Mouse (Mus musculus) adrenal gland, postnatal 36 days (tissue): ENCODE measurements around the gene Mad2l2. TPM values are rescaled to one million over a fixed set of nuclear protein-coding genes. Genes with fewer than 3 reads are reported as not detected.
A peak's percentile ranks its signal among the peaks of the same experiment; 100 is the strongest.
"Not testable (repeated sequence)": the region's sequence is repeated elsewhere in the genome, so short reads cannot be mapped to it uniquely, and the experiment has no call there.

ENCODE experiments used
- DNase-seq, 2 experiments: peaks; one replicate each; pipeline ENCODE4 v3.0.0; 2021; ENCODE audit warnings: mixed read lengths in 1 of 2
- microRNA-seq: library from miRNA; unstranded; fragments of <30 nt; microRNA quantifications from one replicate; pipeline ENCODE4 v1.2.0, GENCODE M21; 2021
- total RNA-seq, 2 experiments: library from RNA; stranded (reverse); gene quantifications; 2 replicates each; pipeline ENCODE4 v1.2.3; 2021

The Mad2l2 gene
- total RNA-seq, 2 experiments from 2014 or later, result 23.1 to 27.1 TPM

- DNase-seq, result no peak
These were observed 41.1 kb downstream of the Mad2l2 start for GRCm38 (mm10) chr4:148171261-148171660.

- peak in 1 of 2 experiments; percentile 14 for DNase-seq
These were observed 43.8 kb downstream of the Mad2l2 start for GRCm38 (mm10) chr4:148173811-148174494.

- DNase-seq, result no peak
These were observed 44.3 kb downstream of the Mad2l2 start for GRCm38 (mm10) chr4:148174495-148174862.

GRCm38 (mm10) chr4:148176603-148177002 lies 46.4 kb downstream of the Mad2l2 start:
- DNase-seq, result not testable (repeated sequence)

- no peak for DNase-seq
These were observed 47.5 kb downstream of the Mad2l2 start for GRCm38 (mm10) chr4:148177716-148178115.

- DNase-seq, result no peak
These were observed 51.3 kb downstream of the Mad2l2 start for GRCm38 (mm10) chr4:148181483-148181882.

- no peak for DNase-seq
These were observed 52.2 kb downstream of the Mad2l2 start for GRCm38 (mm10) chr4:148182363-148182762.

GRCm38 (mm10) chr4:148184564-148184963 lies 54.4 kb downstream of the Mad2l2 start:
- DNase-seq, result no peak

- DNase-seq, result no peak
These were observed 55.6 kb downstream of the Mad2l2 start for GRCm38 (mm10) chr4:148185819-148186218.

GRCm38 (mm10) chr4:148188767-148189166 lies 58.6 kb downstream of the Mad2l2 start:
- DNase-seq, result not testable (repeated sequence)

GRCm38 (mm10) chr4:148192707-148193245 lies 62.6 kb downstream of the Mad2l2 start:
- no peak for DNase-seq

- no peak for DNase-seq
These were observed 64.2 kb downstream of the Mad2l2 start for GRCm38 (mm10) chr4:148194400-148194799.

Small RNA genes within 50 kb of the gene (microRNA-seq; reads per million reads assigned to microRNA genes)
- gene Mir7022, result not detected

Other genes starting within 250 kb of the Mad2l2 start
- gene Mfn2, start 225.7 kb upstream of the Mad2l2 start, total RNA-seq, result 100 to 1,000 TPM; 150 to 219 TPM
- 10 to 100 TPM; 35.1 to 47.1 TPM for gene Plod1, start 193.6 kb upstream of the Mad2l2 start, total RNA-seq
- 10 to 100 TPM; 48.1 to 51.0 TPM for gene 2510039O18Rik, start 189.5 kb upstream of the Mad2l2 start, total RNA-seq
- 1 to 10 TPM in 1 of 2 experiments, not detected in 1; 2.9 TPM for gene Nppb, start 144.6 kb upstream of the Mad2l2 start, total RNA-seq
- not detected for gene Nppa, start 129.7 kb upstream of the Mad2l2 start, total RNA-seq
- gene Clcn6, start 91.6 kb upstream of the Mad2l2 start, total RNA-seq, result 10 to 100 TPM; 10.0 to 12.6 TPM
- gene Mthfr, start 91.3 kb upstream of the Mad2l2 start, total RNA-seq, result 10 to 100 TPM; 29.0 to 54.7 TPM
- gene Agtrap, start 42.4 kb upstream of the Mad2l2 start, total RNA-seq, result 10 to 100 TPM; 76.6 to 96.6 TPM
- gene Draxin, start 314 bp downstream of the Mad2l2 start, total RNA-seq, result under 1 TPM; 0.10 to 0.20 TPM
- gene Fbxo6, start 21.8 kb downstream of the Mad2l2 start, total RNA-seq, result 10 to 100 TPM; 48.5 to 58.3 TPM
- 10 to 100 TPM; 10.7 to 12.9 TPM for gene Fbxo44, start 30.1 kb downstream of the Mad2l2 start, total RNA-seq
- 1 to 10 TPM; 3.9 to 5.1 TPM for gene Fbxo2, start 30.2 kb downstream of the Mad2l2 start, total RNA-seq
- under 1 TPM; 0.13 to 0.63 TPM for gene Disp3, start 157.6 kb downstream of the Mad2l2 start, total RNA-seq